Mouse (Mus musculus) MEL (cell line): ENCODE results near the gene 1600002K03Rik.

Experiments
- JUND ChIP-seq: IDR thresholded peaks from 2 replicates; pipeline ENCODE4 v1.6.1; 2011; ENCODE audit warnings: low read depth, mild to moderate bottlenecking, improper control_type of control experiment, low read length
- POLR2AphosphoS2 ChIP-seq: IDR thresholded peaks from 2 replicates; pipeline ENCODE4 v1.6.1; 2011; ENCODE audit warnings: low read length, improper control_type of control experiment

- no peak; the same call in 1 of the 2 replicates for TF ChIP-seq POLR2AphosphoS2
- no peak for TF ChIP-seq JUND
These were observed 13.7 kb upstream of the 1600002K03Rik start for GRCm38 (mm10) chr10:80159021-80159560.
